Mouse (Mus musculus) skeletal muscle tissue, postnatal 0 days (tissue): Measurements from ENCODE around the gene Krtap9-5. TPM values are rescaled to one million over a fixed set of nuclear protein-coding genes. Genes with fewer than 3 reads are reported as not detected.

Experiments
- polyA plus RNA-seq: library from polyadenylated mRNA; unstranded; fragments of >200 nt; fragmentation: Nextera tagmentation; extraction: Ambion mirVana; gene quantifications from 2 replicates; pipeline ENCODE4 v1.2.1, GENCODE M21; 2015

Gene Krtap9-5
- polyA plus RNA-seq: not detected in 2 replicates

DNA sequence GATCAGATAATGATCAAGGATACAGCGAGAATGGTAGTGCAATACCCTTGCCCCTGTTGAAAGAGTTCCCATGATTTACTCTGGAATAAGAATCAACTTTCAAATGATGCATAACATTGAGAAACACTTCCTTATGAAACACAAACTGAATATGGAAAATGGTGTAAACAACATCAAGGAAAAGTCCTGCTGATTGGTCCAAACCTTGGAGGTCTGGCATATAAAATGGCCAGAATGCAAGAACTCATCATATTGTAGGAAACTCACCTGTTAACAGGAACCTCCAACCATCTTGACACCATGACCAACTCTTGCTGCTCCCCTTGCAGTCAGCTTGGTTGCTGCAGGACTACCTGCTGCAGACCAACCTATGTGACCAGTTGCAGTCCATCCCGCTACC lies at the start of gene Krtap9-5:
Gene Krtap9-5, plus strand, starts transcription at position 301 of the 400 bp plus-strand sequence.

DNA sequence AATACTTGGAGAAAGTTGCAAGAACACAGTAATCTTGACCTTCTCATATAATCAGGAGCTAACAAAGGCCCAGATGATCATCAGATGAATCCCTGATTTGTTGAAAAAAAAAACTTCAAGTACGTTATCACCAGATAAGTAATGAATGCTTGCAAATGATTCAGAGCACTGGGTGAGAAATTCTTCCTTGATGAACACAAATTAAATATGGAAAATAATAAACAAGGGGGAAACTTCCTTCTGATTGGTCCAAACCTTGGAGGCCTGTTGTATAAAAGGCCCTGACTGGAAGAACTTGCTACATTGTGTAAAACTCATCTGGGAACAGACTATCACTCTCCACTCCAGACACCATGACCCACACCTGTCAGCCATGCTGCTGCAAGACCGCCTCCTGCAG lies 40.7 kb upstream of the Krtap9-5 start, which contains the start of gene Krtap31-1:
Gene Krtap31-1, plus strand, starts transcription at position 301 of the 400 bp plus-strand sequence.

DNA sequence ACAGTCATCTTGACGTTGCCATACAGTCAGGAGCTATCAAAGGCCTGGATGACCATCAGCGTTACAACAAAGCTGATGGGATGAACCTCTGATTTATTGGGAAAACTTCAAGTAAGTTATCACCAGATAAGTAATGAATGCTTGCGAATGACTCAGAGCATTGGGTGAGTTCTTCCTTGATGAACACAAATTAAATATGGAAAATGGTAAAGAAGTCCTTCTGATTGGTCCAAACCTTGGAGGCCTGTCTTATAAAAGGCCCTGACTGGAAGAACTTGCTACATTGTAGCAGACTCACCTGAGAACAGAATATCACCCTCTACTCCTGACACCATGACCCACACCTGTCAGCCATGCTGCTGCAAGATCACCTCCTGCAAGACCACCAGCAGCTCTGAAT lies 33.8 kb upstream of the Krtap9-5 start, which contains the start of gene Gm11565:
Gene Gm11565, plus strand, starts transcription at position 301 of the 400 bp plus-strand sequence.

DNA sequence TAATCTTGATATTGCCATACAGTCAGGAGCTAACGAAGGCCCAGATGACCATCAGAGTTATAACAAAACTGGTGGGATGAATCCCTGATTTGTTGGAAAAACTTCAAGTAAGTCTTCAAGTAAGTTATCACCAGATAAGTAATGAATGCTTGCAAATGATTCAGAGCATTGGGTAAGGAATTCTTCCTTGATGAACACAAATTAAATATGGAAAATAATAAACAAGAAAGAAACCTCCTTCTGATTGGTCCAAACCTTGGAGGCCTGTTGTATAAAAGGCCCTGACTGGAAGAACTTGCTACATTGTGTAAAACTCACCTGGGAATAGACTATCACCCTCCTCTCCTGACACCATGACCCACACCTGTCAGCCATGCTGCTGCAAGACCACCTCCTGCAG lies 12.3 kb upstream of the Krtap9-5 start, which contains the start of gene Krtap31-2:
Gene Krtap31-2, plus strand, starts transcription at position 301 of the 400 bp plus-strand sequence.

DNA sequence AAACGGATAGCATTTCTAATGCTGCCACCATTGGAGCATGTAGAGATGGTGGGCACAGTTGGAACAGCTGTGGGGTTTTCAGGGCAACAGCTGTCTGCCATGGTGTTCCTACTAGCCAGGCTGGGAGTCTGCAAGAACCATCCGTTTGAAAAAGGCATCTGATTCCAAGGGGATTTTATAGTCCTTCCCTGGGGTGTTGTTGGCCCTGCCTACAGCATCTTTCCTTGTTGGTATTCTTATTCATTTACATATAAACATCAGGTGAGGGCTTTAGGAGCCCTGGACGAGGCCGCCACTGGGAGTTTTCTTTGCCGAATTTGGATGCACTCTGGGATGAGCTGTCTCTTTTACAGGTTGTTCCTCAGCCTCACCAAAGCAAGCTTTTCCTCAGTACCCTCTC lies 30.7 kb downstream of the Krtap9-5 start, which contains the start of gene Krtap29-1:
Gene Krtap29-1, minus strand, starts transcription at position 101 of the 400 bp plus-strand sequence.

DNA sequence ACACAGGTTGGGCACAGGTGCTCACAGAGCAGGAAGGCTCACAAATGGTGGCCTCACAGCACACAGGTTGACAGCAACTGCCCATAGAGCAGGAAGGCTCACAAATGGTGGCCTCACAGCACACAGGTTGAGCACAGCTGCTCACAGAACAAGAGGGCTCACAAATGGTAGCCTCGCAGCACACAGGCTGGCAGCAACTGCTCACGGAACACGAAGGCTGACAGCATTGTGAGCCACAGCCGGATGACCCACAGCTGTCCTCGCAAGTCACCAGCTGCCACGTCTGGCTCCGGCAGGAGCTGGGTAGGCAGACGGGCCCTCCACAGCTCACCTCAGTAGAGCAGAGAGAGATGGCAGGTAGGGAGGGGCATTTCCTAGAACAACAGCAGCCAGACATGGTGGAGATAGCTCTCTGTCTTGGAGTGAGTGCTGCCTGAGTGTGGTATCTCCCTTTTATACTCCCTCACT lies 37.9 kb downstream of the Krtap9-5 start, which contains the start of gene Krtap16-1:
Gene Krtap16-1, minus strand, starts transcription at position 418 of the 468 bp plus-strand sequence.

DNA sequence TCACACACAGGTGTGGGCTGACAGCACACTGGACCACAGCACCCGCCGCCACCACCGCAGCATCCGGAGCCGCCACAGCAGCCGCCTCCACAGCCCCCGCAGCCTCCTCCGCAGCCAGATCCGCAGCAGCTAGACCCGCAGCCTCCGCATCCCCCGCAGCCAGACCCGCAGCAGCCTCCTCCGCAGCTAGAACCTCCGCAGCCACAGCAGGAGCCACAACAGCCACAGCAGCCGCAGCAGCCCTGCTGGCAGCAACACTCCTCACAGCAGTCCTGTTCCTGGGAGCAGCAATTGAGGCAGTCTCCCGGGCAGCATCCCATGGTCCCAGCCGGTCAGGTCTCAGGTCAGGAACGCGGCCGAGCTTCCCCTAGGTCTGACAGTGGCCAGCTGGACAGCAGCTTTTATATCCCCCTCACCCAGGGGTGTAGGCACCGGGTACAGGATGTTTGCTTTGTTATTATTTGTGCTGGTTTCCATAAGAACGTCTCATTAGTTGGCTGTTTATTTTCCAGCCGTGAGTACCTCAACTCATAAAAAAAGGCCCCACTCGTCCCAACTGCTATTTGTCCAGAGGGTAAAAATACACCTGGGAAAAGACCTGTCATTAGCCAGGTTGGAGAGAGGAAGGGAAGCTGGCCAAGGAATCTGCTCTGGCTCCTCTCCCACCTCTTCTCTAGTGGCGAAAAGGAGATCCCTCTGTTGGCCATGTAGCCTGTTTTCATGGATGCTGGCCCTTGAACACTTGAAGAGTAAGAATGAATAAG lies 45.5 kb downstream of the Krtap9-5 start, which contains the start of gene Krtap17-1:
Gene Krtap17-1, minus strand, starts transcription at position 375 of the 764 bp plus-strand sequence.

Other genes starting within 250 kb of the Krtap9-5 start
- gene Gm14180, start 214.2 kb upstream of the Krtap9-5 start, polyA plus RNA-seq: not detected in 2 replicates
- gene Gm11595, start 175.6 kb upstream of the Krtap9-5 start, polyA plus RNA-seq: not detected in 2 replicates
- gene Krtap4-8, start 167.8 kb upstream of the Krtap9-5 start, polyA plus RNA-seq: not detected in 2 replicates
- not detected in 2 replicates for gene Krtap4-9, start 163.3 kb upstream of the Krtap9-5 start, polyA plus RNA-seq
- gene Gm11596, start 155.0 kb upstream of the Krtap9-5 start, polyA plus RNA-seq: not detected in 2 replicates
- gene Gm11569, start 149.5 kb upstream of the Krtap9-5 start, polyA plus RNA-seq: not detected in 2 replicates
- not detected in 2 replicates for gene Gm11554, start 144.0 kb upstream of the Krtap9-5 start, polyA plus RNA-seq
- not detected in 2 replicates for gene Krtap4-13, start 138.6 kb upstream of the Krtap9-5 start, polyA plus RNA-seq
- not detected in 2 replicates for gene Gm11564, start 132.8 kb upstream of the Krtap9-5 start, polyA plus RNA-seq
- gene 2300003K06Rik, start 110.4 kb upstream of the Krtap9-5 start, polyA plus RNA-seq: not detected in 2 replicates
- not detected in 2 replicates for gene Krtap4-16, start 96.9 kb upstream of the Krtap9-5 start, polyA plus RNA-seq
- not detected in 2 replicates for gene Gm11568, start 90.6 kb upstream of the Krtap9-5 start, polyA plus RNA-seq
- gene Gm11559, start 84.0 kb upstream of the Krtap9-5 start, polyA plus RNA-seq: not detected in 2 replicates
- gene Krtap9-1, start 75.1 kb upstream of the Krtap9-5 start, polyA plus RNA-seq: not detected in 2 replicates
- gene Gm11567, start 69.3 kb upstream of the Krtap9-5 start, polyA plus RNA-seq: not detected in 2 replicates
- gene Krtap31-1, start 40.6 kb upstream of the Krtap9-5 start, polyA plus RNA-seq: not detected in 2 replicates
- not detected in 2 replicates for gene Gm11565, start 33.7 kb upstream of the Krtap9-5 start, polyA plus RNA-seq
- gene Krtap31-2, start 12.2 kb upstream of the Krtap9-5 start, polyA plus RNA-seq: not detected in 2 replicates
- gene Krtap29-1, start 30.6 kb downstream of the Krtap9-5 start, polyA plus RNA-seq: not detected in 2 replicates
- not detected in 2 replicates for gene Krtap16-1, start 38.1 kb downstream of the Krtap9-5 start, polyA plus RNA-seq
- gene Krtap17-1, start 45.5 kb downstream of the Krtap9-5 start, polyA plus RNA-seq: 0.35 TPM in 1 of 2 replicates, not detected in the other
- not detected in 2 replicates for gene Krt33a, start 67.7 kb downstream of the Krtap9-5 start, polyA plus RNA-seq
- 1.1 and 1.4 TPM in 2 replicates for gene Krt33b, start 81.4 kb downstream of the Krtap9-5 start, polyA plus RNA-seq
- not detected in 2 replicates for gene Krt34, start 93.1 kb downstream of the Krtap9-5 start, polyA plus RNA-seq
- gene Krt31, start 102.1 kb downstream of the Krtap9-5 start, polyA plus RNA-seq: 0.22 and 0.33 TPM in 2 replicates
- gene Krt32, start 139.8 kb downstream of the Krtap9-5 start, polyA plus RNA-seq: not detected in 2 replicates
- gene Krt35, start 147.8 kb downstream of the Krtap9-5 start, polyA plus RNA-seq: 0.07 TPM in 1 of 2 replicates, not detected in the other
- gene Krt36, start 157.2 kb downstream of the Krtap9-5 start, polyA plus RNA-seq: not detected in 2 replicates
- gene Krt13, start 173.1 kb downstream of the Krtap9-5 start, polyA plus RNA-seq: not detected in 2 replicates
- gene Krt15, start 187.5 kb downstream of the Krtap9-5 start, polyA plus RNA-seq: 19.8 TPM in 1 of 2 replicates, not detected in the other
- gene Krt19, start 200.2 kb downstream of the Krtap9-5 start, polyA plus RNA-seq: 0.55 and 0.63 TPM in 2 replicates
- gene Krt9, start 244.8 kb downstream of the Krtap9-5 start, polyA plus RNA-seq: not detected in 2 replicates